Mouse (Mus musculus) forebrain, postnatal 0 days (tissue): ENCODE data around the gene Thoc3. TPM values are rescaled to one million over a fixed set of nuclear protein-coding genes. Genes with fewer than 3 reads are reported as not detected.
A peak's percentile ranks its signal among the peaks of the same experiment; 100 is the strongest.

Experiments
- ATAC-seq: fragments of 200-750 bp; cut with Nextera tagmentation; 2 replicates; pipeline ENCODE4 v1.8.0; 2017; ENCODE audit warnings: mild to moderate bottlenecking, moderate library complexity
- DNase-seq: peaks from one replicate; pipeline ENCODE4 v3.0.0-alpha.2; 2015
- H3K27ac ChIP-seq: fragments of 300-500 bp; sonication (generic); 2 replicates; pipeline ENCODE4 v1.5.1; 2014; ENCODE audit warnings: low read depth, mild to moderate bottlenecking, antibody characterized with exemption, low read length, moderate library complexity, mixed read lengths
- H3K27me3 ChIP-seq: fragments of 300-500 bp; sonication (generic); 2 replicates; pipeline ENCODE4 v1.6.1; 2014; ENCODE audit warnings: mild to moderate bottlenecking, low read length, mixed read lengths; ENCODE audit not compliant: insufficient read depth
- H3K36me3 ChIP-seq: fragments of 300-500 bp; sonication (generic); 2 replicates; pipeline ENCODE4 v1.6.1; 2014; ENCODE audit warnings: mild to moderate bottlenecking, moderate library complexity; ENCODE audit not compliant: insufficient read depth
- H3K4me1 ChIP-seq: fragments of 300-500 bp; sonication (generic); 2 replicates; pipeline ENCODE4 v1.6.1; 2014; ENCODE audit warnings: antibody characterized with exemption; ENCODE audit not compliant: insufficient read depth
- H3K4me2 ChIP-seq: fragments of 300-500 bp; sonication (generic); 2 replicates; pipeline ENCODE4 v1.6.1; 2014; ENCODE audit warnings: low read depth, mild to moderate bottlenecking, moderate library complexity
- H3K4me3 ChIP-seq: fragments of 300-500 bp; sonication (generic); 2 replicates; pipeline ENCODE4 v1.5.1; 2014; ENCODE audit warnings: low read depth, low read length, mixed read lengths
- H3K9ac ChIP-seq: fragments of 300-500 bp; sonication (generic); 2 replicates; pipeline ENCODE4 v1.6.1; 2014; ENCODE audit warnings: mild to moderate bottlenecking
- H3K9me3 ChIP-seq: fragments of 300-500 bp; sonication (generic); 2 replicates; pipeline ENCODE4 v1.6.1; 2016; ENCODE audit warnings: low read length
- CTCF ChIP-seq: sonication (generic); IDR thresholded peaks from 2 replicates; pipeline ENCODE4 v1.5.1; 2016; ENCODE audit warnings: antibody characterized with exemption, control low read depth, low read depth
- WGBS: fragments of 180-500 bp; shearing (Covaris S2); extraction: QIAGEN DNeasy Blood & Tissue Kit; methylation state at CpG from one replicate; pipeline ENCODE4 v1.1.7; 2014; 5-methylcytosine and 5-hydroxymethylcytosine counted together
- polyA plus RNA-seq: library from polyadenylated mRNA; unstranded; fragments of >200 nt; fragmentation: Nextera tagmentation; extraction: Ambion mirVana; gene quantifications from 2 replicates; pipeline ENCODE4 v1.2.1, GENCODE M21; 2015
- total RNA-seq: library from RNA; depleted of rRNA; stranded (reverse); fragments of >200 nt; gene quantifications from 2 replicates; pipeline ENCODE4 v1.2.3, GENCODE M21; 2014; rRNA removed

Gene Thoc3
- total and polyA plus RNA-seq, 2 experiments from 2014 or later, result 57.0 to 108 TPM

GRCm38 (mm10) chr13:54412721-54413120 is 55.9 kb downstream of the Thoc3 start:
- WGBS, result 74% methylated on average over 4 of the region's 4 CpGs
- Histone ChIP-seq H3K9ac (no peak overlapping the region), H3K4me1 (no peaks in the 10 kb centered on the region), H3K36me3 (no peaks in the 10 kb centered on the region), H3K27ac (0 out of 2 replicates have a peak overlapping the region, but pooled peaks have one; percentile 21), H3K9me3 (no peaks in the 10 kb centered on the region), H3K27me3 (no peaks in the 10 kb centered on the region), H3K4me2 (no peak overlapping the region), H3K4me3 (no peak overlapping the region)
- DNase-seq (no peak), ATAC-seq (no peak)
- no peak for TF ChIP-seq CTCF

GRCm38 (mm10) chr13:54412236-54412635 is 56.4 kb downstream of the Thoc3 start:
- DNase-seq (peak; percentile 63), ATAC-seq (peak; percentile 59)
- Histone ChIP-seq H3K36me3 (no peaks in the 10 kb centered on the region), H3K4me2 (no peak overlapping the region), H3K9ac (no peak overlapping the region), H3K27me3 (no peaks in the 10 kb centered on the region), H3K27ac (no peak overlapping the region), H3K4me3 (no peak overlapping the region), H3K9me3 (no peaks in the 10 kb centered on the region), H3K4me1 (no peaks in the 10 kb centered on the region)
- no peak for TF ChIP-seq CTCF
- WGBS, result 5% methylated on average over 7 of the region's 7 CpGs

GRCm38 (mm10) chr13:54411656-54412055 is 57.0 kb downstream of the Thoc3 start:
- Histone ChIP-seq H3K4me2 (no peak overlapping the region), H3K4me1 (no peaks in the 10 kb centered on the region), H3K9me3 (no peaks in the 10 kb centered on the region), H3K9ac (no peak overlapping the region), H3K36me3 (no peaks in the 10 kb centered on the region), H3K27ac (no peak overlapping the region), H3K27me3 (no peaks in the 10 kb centered on the region), H3K4me3 (no peak overlapping the region)
- DNase-seq, result no peak
- TF ChIP-seq CTCF, result no peak
- no peak for ATAC-seq
- WGBS, result 76% methylated on average over 3 of the region's 3 CpGs

Other genes starting within 250 kb of the Thoc3 start
- 98.4 and 102 TPM in 2 replicates for gene Cplx2, start 97.5 kb downstream of the Thoc3 start, total RNA-seq
- 40.0 and 49.8 TPM in 2 replicates for gene Cplx2, start 97.5 kb downstream of the Thoc3 start, polyA plus RNA-seq
- 21.2 and 21.7 TPM in 2 replicates for gene Simc1, start 34.9 kb upstream of the Thoc3 start, total RNA-seq
- gene Simc1, start 34.9 kb upstream of the Thoc3 start, polyA plus RNA-seq, result 7.4 and 9.1 TPM in 2 replicates
- gene 4833439L19Rik, start 96.6 kb upstream of the Thoc3 start, total RNA-seq, result 184 and 216 TPM in 2 replicates
- 235 and 263 TPM in 2 replicates for gene 4833439L19Rik, start 96.6 kb upstream of the Thoc3 start, polyA plus RNA-seq
- gene Arl10, start 106.2 kb upstream of the Thoc3 start, total RNA-seq, result 123 and 163 TPM in 2 replicates
- gene Arl10, start 106.2 kb upstream of the Thoc3 start, polyA plus RNA-seq, result 58.3 and 69.5 TPM in 2 replicates
- gene Nop16, start 121.2 kb upstream of the Thoc3 start, total RNA-seq, result 37.5 and 44.6 TPM in 2 replicates
- 58.0 and 64.6 TPM in 2 replicates for gene Nop16, start 121.2 kb upstream of the Thoc3 start, polyA plus RNA-seq
- gene Higd2a, start 121.4 kb upstream of the Thoc3 start, total RNA-seq, result 110 and 148 TPM in 2 replicates
- 326 and 343 TPM in 2 replicates for gene Higd2a, start 121.4 kb upstream of the Thoc3 start, polyA plus RNA-seq
- 224 and 233 TPM in 2 replicates for gene Cltb, start 142.5 kb upstream of the Thoc3 start, total RNA-seq
- 278 and 284 TPM in 2 replicates for gene Cltb, start 142.5 kb upstream of the Thoc3 start, polyA plus RNA-seq
- 54.5 and 60.5 TPM in 2 replicates for gene Faf2, start 152.9 kb upstream of the Thoc3 start, total RNA-seq
- gene Faf2, start 152.9 kb upstream of the Thoc3 start, polyA plus RNA-seq, result 35.0 and 49.3 TPM in 2 replicates
- 48.5 and 56.3 TPM in 2 replicates for gene Rnf44, start 225.1 kb upstream of the Thoc3 start, total RNA-seq
- 42.0 and 50.8 TPM in 2 replicates for gene Rnf44, start 225.1 kb upstream of the Thoc3 start, polyA plus RNA-seq
- gene Cdhr2, start 232.6 kb upstream of the Thoc3 start, total RNA-seq, result 0.76 and 0.85 TPM in 2 replicates
- 0.24 and 0.53 TPM in 2 replicates for gene Cdhr2, start 232.6 kb upstream of the Thoc3 start, polyA plus RNA-seq